Mouse (Mus musculus): ENCODE data around the gene Dnajc3.
"Not testable (repeated sequence)": the region's sequence is repeated elsewhere in the genome, so short reads cannot be mapped to it uniquely, and the experiment has no call there.

The Dnajc3 gene

GRCm38 (mm10) chr14:118930777-118931176, 7.0 kb upstream of the Dnajc3 start:
- DNase-seq (ENCODE audit: low spot score in 2 of 2), result no peak

GRCm38 (mm10) chr14:118931181-118931580, 6.6 kb upstream of the Dnajc3 start:
- DNase-seq (ENCODE audit: low spot score in 2 of 2), result no peak

- no peak for DNase-seq (ENCODE audit: low spot score in 2 of 2)
These were observed 4.8 kb upstream of the Dnajc3 start for GRCm38 (mm10) chr14:118932956-118933355.

GRCm38 (mm10) chr14:118934686-118935085, 3.1 kb upstream of the Dnajc3 start:
- DNase-seq (ENCODE audit: low spot score in 2 of 2), result no peak

GRCm38 (mm10) chr14:118936236-118936635, 1.5 kb upstream of the Dnajc3 start:
- no peak for DNase-seq (ENCODE audit: low spot score in 2 of 2)

GRCm38 (mm10) chr14:118936952-118937351, 824 bp upstream of the Dnajc3 start:
- DNase-seq (ENCODE audit: low spot score in 2 of 2), result no peak

- peak; percentile 33 to 43 for DNase-seq (ENCODE audit: low spot score in 2 of 2)
These were observed 775 bp downstream of the Dnajc3 start for GRCm38 (mm10) chr14:118938551-118938950.

GRCm38 (mm10) chr14:118940796-118941495, 3.2 kb downstream of the Dnajc3 start:
- DNase-seq (ENCODE audit: low spot score in 2 of 2), result no peak

GRCm38 (mm10) chr14:118942076-118942475, 4.3 kb downstream of the Dnajc3 start:
- DNase-seq (ENCODE audit: low spot score in 2 of 2), result no peak

GRCm38 (mm10) chr14:118944702-118945101, 6.9 kb downstream of the Dnajc3 start:
- DNase-seq (ENCODE audit: low spot score in 2 of 2), result no peak

- no peak for DNase-seq (ENCODE audit: low spot score in 2 of 2)
These were observed 11.1 kb downstream of the Dnajc3 start for GRCm38 (mm10) chr14:118948841-118949240.

- DNase-seq (ENCODE audit: low spot score in 2 of 2), result peak in 1 of 2 experiments; percentile 54
These were observed 14.3 kb downstream of the Dnajc3 start for GRCm38 (mm10) chr14:118951912-118952583.

GRCm38 (mm10) chr14:118958010-118958409, 20.2 kb downstream of the Dnajc3 start:
- DNase-seq (ENCODE audit: low spot score in 2 of 2), result no peak

- no peak for DNase-seq (ENCODE audit: low spot score in 2 of 2)
These were observed 27.7 kb downstream of the Dnajc3 start for GRCm38 (mm10) chr14:118965356-118966000.

- no peak for DNase-seq (ENCODE audit: low spot score in 2 of 2)
These were observed 29.9 kb downstream of the Dnajc3 start for GRCm38 (mm10) chr14:118967646-118968045.

GRCm38 (mm10) chr14:118972268-118972667, 34.5 kb downstream of the Dnajc3 start:
- no peak for DNase-seq (ENCODE audit: low spot score in 2 of 2)

- no peak for DNase-seq (ENCODE audit: low spot score in 2 of 2)
These were observed 39.5 kb downstream of the Dnajc3 start for GRCm38 (mm10) chr14:118977136-118977816.

GRCm38 (mm10) chr14:118979571-118980325, 42.0 kb downstream of the Dnajc3 start:
- no peak for DNase-seq (ENCODE audit: low spot score in 2 of 2)

GRCm38 (mm10) chr14:118980358-118980757, 42.6 kb downstream of the Dnajc3 start:
- no peak for DNase-seq (ENCODE audit: low spot score in 2 of 2)

GRCm38 (mm10) chr14:118980890-118981289, 43.1 kb downstream of the Dnajc3 start:
- DNase-seq (ENCODE audit: low spot score in 2 of 2), result no peak

- not testable (repeated sequence) for DNase-seq (ENCODE audit: low spot score in 2 of 2)
These were observed 44.1 kb downstream of the Dnajc3 start for GRCm38 (mm10) chr14:118981711-118982428.

All from heart, adult 9 months (tissue).